Mouse (Mus musculus) E14TG2a.4 (cell line): ENCODE data around the gene Podn.
A peak's percentile ranks its signal among the peaks of the same experiment; 100 is the strongest.

Experiments used
- H3K27me3 ChIP-seq: 2 replicates; pipeline ENCODE4 v1.6.1; 2014; ENCODE audit warnings: low read length, control low read depth; ENCODE audit not compliant: insufficient read depth
- H3K36me3 ChIP-seq: 2 replicates; pipeline ENCODE4 v1.6.1; 2014; ENCODE audit warnings: low read length, control low read depth; ENCODE audit not compliant: insufficient read depth
- H3K4me1 ChIP-seq: replicated peaks from 2 replicates; pipeline ENCODE4 v1.6.1; 2014; ENCODE audit warnings: low read depth, low read length, control low read depth
- H3K4me3 ChIP-seq: replicated peaks from 2 replicates; pipeline ENCODE4 v1.5.1; 2014; ENCODE audit warnings: mild to moderate bottlenecking, low read length
- H3K9me3 ChIP-seq: 2 replicates; pipeline ENCODE4 v1.6.1; 2014; ENCODE audit warnings: low read length, control low read depth
- CTCF ChIP-seq: conservative IDR thresholded peaks from 2 replicates; pipeline ENCODE4 v1.5.1; 2014; ENCODE audit warnings: low read length
- NANOG ChIP-seq: IDR thresholded peaks from 2 replicates; pipeline ENCODE4 v1.6.1; 2014; ENCODE audit warnings: borderline replicate concordance, low read length, mixed read lengths
- POU5F1 ChIP-seq: IDR thresholded peaks from 2 replicates; pipeline ENCODE4 v1.6.1; 2014; ENCODE audit warnings: low read length, borderline replicate concordance

Gene Podn

DNA sequence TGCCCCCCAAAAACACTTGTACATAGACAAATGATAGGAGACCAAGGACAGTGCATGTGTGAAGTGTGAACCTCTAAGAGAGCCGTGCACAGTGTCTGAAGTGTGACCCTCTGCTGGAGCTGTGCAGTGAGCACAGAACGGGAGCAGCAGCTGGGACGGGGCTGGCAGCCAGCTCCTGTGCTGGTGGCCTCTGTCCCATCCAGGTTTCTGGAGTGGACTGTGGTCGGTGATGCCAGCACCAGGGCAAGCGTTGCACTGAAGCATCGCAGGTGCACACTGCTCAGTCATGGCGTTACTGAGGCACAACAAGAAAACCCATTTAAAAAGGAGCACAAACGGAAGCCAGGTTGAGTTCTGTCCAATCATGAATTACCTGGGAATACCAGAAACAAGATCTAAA lies 50.1 kb downstream of the Podn start:
- no peaks in the 10 kb centered on the region for H3K9me3 ChIP-seq
- H3K4me1 ChIP-seq, result peaks cover 5% of the 10 kb centered on the region; the same call in 1 of the 2 replicates
- H3K27me3 ChIP-seq, result no peaks in the 10 kb centered on the region
- no peak overlapping the region for H3K4me3 ChIP-seq
- TF ChIP-seq POU5F1 (no peak), NANOG (no peak), CTCF (no peak)
- H3K36me3 ChIP-seq, result peaks cover 65% of the 10 kb centered on the region

DNA sequence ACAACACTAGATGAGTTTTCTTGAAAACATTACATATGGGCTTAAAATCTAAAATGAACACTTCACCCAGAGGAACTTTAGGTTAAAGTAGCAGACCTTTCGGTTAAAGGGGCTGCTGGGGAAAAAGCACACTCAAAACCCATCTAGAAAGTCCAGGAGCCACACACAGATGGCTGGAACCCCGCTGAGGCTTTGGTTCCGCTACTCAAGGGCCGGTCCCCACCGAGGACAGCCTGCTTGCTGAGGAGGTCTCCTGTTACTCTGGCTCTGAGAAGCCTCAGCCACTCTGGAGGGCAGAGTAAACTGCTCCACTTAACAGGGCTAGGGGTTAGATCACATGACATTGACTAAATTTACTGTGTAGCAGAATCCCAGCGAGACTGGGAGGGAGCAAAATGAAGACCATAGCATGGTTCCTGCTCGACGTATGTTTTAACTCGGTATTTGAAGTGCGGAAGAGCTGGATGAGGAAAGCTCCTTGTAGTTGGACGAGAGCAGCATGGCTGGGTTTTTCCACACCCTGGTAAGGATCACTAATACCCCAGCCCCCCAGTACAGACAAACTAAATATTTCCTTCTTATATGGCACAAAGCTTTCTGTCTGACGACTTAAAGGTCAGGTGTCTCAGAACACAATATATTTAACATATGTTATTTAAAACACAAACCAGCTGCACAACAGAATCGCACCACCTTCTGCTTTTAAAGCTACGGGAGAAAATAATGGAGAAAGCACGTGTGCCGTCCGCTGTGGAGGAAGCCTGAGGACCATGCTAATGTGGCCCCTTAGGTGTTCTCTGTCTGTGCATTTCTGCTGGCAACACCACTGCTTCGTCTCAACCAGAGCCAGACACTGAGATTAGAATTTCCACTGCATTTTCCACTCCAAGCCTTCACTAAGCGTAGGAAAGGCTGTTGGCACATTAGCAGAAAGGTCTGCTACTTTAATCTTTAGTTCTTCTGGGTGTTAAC lies 50.8 kb downstream of the Podn start:
- Histone ChIP-seq H3K9me3 (no peaks in the 10 kb centered on the region), H3K4me1 (peaks cover 5% of the 10 kb centered on the region; the same call in 1 of the 2 replicates), H3K36me3 (peaks cover 60% of the 10 kb centered on the region), H3K4me3 (no peak overlapping the region), H3K27me3 (no peaks in the 10 kb centered on the region)
- TF ChIP-seq CTCF (no peak), NANOG (no peak), POU5F1 (no peak)

DNA sequence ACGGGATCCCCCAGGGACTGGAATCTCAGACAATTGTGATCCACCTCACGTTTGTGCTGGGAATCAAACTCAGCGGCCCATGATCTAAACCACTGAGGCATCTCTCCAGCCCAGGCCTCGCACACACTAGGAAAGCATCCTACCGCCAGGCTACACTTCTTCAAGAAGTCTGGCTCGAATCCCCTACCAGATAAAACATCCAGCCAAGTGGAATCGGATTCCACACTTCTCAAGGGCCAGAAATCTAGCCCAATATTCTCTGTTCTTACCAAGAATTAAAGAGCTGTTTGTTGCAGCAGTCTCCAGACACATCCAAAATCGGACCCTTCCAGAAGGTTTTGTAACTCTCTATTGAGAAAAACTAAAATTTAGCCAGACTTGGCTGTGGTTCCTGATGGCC lies 59.2 kb downstream of the Podn start:
- H3K9me3 ChIP-seq, result no peaks in the 10 kb centered on the region
- peaks cover 1% of the 10 kb centered on the region; the same call in 1 of the 2 replicates for H3K36me3 ChIP-seq
- H3K4me3 ChIP-seq, result no peak overlapping the region
- H3K4me1 ChIP-seq, result peaks cover 10% of the 10 kb centered on the region
- H3K27me3 ChIP-seq, result peaks cover 33% of the 10 kb centered on the region
- no peak for TF ChIP-seq CTCF
- no peak for TF ChIP-seq POU5F1
- TF ChIP-seq NANOG, result no peak

DNA sequence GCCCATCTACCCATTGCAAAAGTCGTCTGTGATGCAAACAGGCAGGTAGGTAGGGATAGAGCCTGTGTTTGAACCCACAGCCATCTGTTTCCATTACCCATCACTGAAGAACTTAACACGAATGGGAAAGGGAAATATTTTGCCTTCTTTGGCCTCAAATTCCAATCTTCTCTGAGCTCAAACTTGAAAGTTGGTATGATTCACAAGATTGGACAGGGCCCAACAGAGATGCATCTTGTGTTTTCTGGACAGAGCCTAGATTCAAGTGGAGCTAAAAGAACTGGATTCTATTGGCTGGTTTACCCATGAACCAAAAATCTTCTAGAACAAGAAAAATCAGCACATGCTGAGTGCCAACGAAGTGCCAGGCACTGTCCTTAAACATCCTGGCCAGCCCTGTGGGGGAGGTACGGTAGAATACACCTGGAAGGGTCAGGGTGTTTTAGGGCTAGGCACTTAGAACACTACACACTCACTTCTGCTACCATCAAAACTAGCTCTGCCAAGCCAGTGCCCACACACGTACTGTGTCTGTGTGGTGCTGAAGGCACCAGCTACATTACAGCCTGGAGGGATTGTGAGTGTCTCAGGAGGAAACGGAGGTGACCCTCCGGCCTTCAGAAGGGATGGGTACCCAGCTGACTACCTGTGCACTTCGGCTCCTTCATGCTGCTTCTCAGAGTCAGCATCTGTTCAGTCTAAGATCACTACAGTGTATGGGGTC lies 63.0 kb downstream of the Podn start:
- peaks cover 21% of the 10 kb centered on the region for H3K4me1 ChIP-seq
- TF ChIP-seq POU5F1 (no peak), CTCF (no peak), NANOG (no peak)
- no peak overlapping the region; the same call in 1 of the 2 replicates for H3K4me3 ChIP-seq
- peaks cover 70% of the 10 kb centered on the region for H3K27me3 ChIP-seq
- H3K36me3 ChIP-seq, result no peaks in the 10 kb centered on the region
- H3K9me3 ChIP-seq, result no peaks in the 10 kb centered on the region

DNA sequence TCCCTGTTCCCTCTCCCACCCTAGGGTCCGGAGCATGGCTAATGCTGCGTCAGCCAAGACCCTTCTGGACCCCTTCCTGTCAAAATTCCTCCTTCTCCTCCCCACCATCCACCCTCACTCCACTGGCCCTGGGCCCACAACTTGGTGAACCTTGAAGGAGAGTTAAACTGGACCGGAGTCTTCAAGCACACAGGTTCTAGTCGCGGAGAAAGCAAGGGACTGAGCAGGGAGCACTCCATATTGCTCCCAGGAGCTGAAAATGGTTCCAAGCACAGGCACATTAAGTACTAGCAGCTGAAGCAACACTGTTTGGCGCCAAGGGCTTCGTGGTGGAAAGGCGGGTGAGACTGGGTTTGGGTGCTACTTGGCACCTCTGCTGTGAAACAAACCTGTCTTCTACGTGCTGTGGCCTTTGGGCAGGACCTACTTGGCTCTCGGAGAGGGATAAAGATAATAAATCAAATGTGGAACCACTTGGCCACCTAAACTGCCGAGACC lies 63.8 kb downstream of the Podn start:
- TF ChIP-seq NANOG, result no peak
- no peak for TF ChIP-seq CTCF
- TF ChIP-seq POU5F1, result no peak
- H3K36me3 ChIP-seq, result no peaks in the 10 kb centered on the region
- peaks cover 78% of the 10 kb centered on the region for H3K27me3 ChIP-seq
- H3K9me3 ChIP-seq, result no peaks in the 10 kb centered on the region
- peaks cover 21% of the 10 kb centered on the region for H3K4me1 ChIP-seq
- H3K4me3 ChIP-seq, result peak overlapping the region; percentile 84

DNA sequence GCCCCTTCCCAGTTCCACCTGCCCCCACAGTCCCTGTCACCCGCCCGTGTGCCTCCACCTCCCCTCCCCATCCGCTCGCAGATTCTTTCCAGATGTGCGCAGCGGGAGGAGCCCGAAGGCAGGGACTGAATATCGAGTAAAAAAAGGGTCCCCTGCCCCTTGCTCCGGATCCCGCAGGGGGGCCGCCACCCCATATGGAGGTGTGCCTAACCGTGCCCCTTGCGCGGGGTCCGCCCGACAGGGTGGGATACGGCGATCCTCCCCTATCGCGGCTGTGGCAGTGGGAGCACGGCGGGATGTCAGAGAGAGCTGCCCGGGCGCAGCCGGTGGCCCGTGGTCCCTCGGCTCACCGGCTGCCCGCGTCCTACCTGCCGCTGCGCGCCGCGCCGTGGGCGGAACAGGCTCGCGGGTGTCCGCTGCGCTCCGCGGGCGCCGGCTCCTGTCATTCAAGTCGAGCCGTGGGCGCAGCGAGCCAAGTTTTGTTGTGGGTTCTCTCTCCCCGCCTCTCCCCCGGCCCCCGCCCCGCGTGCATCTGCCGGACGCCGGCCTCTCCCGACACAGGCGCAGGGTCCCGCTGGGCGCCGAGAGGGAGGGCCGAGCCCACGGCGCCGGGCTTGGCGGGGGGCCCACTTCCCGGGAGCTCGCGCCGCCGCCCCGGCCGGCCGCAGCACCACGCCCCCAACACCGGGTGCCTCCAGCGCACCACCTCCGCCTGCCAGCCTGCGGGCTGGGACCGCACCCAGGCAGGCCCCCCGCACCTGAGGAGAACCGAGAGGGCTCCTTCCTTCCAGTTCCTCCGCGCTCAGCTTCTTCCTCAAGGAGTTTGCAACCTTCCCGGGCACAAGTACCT lies 64.5 kb downstream of the Podn start:
- Histone ChIP-seq H3K36me3 (no peaks in the 10 kb centered on the region), H3K9me3 (no peaks in the 10 kb centered on the region), H3K4me1 (peaks cover 21% of the 10 kb centered on the region), H3K4me3 (peak overlapping the region; percentile 84), H3K27me3 (peaks cover 84% of the 10 kb centered on the region)
- TF ChIP-seq NANOG, result no peak

DNA sequence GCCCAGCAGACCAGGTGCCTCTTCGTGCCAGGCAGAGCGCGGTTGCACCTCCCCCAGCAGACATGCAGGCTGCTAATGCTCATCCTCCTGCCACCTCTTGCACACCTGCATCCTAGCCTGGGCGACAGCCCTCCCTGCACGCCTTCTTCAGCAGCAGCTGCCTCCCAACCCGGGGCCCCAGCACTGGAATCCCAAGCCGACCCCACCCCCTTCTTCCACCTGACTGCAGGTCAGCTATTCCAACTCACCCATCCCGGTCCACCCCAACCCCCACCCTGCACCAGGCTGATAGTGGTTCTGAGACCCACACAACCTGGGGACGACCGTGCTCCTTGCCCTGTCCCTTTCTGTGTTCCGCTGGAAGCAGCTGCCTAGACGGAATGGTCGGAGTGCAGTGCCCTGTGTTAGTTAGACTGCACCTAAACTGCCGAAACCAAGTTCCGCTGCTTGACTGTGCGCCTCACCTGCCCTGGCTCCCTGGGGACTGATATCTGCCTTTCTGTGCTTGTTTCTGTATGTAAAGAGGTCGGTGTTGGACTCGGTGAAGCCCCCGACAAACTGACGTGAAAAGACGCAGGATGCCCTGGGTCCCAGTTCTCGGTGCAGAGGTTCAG lies 65.2 kb downstream of the Podn start:
- H3K4me3 ChIP-seq, result peak overlapping the region; percentile 84

More for the DNA sequence above, 65.2 kb downstream of the Podn start:
- H3K4me1 ChIP-seq, result peaks cover 28% of the 10 kb centered on the region
- no peaks in the 10 kb centered on the region for H3K36me3 ChIP-seq
- H3K27me3 ChIP-seq, result peaks cover 88% of the 10 kb centered on the region
- H3K9me3 ChIP-seq, result no peaks in the 10 kb centered on the region
- no peak for TF ChIP-seq POU5F1
- no peak for TF ChIP-seq NANOG
- TF ChIP-seq CTCF, result no peak
